In the genomic region with DNA sequence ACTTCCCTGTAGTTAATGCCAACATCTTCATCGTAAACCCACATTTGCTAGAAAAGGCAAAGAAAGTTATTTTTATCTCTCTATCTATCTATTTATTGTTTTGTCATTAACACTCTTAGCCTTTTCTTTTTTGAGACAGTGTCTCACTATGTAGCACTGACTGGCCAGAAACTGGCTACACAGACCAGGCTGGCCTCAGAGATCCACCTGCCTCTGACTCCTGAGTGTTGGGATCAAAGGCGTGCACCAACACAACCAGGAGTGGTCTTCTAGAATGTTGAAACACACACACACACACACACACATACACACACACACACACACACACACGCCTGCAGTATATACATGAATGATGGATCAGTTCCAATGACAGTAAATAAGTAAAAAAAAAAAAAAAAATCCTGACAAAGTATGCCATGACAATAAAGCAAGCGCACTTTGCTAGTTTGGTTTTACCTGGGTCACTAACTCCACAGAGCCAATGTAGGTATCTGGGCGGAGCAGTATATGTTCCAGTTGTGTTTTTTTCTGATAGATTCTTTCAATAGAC, we compare ENCODE assay signal across 10 mouse cellular contexts. TPM values are rescaled to one million over a fixed set of nuclear protein-coding genes. Genes with fewer than 3 reads are reported as not detected.
DNase-seq lines count a peak whose midpoint lies in the region; ATAC-seq and TF ChIP-seq lines count a peak whose summit lies in the region.
"Had no signal": no experiment of that assay in that cellular context is flagged by ENCODE, and none has a peak within 500 bp of the region (broad histone marks: within the 10 kb centered on the region; RNA-seq: fewer than 3 reads in every experiment).

No protein-coding gene starts in this region.

- no peaks in the 10 kb centered on the region for H3K27me3 ChIP-seq in heart, embryonic 16.5 days (ENCODE audit: control insufficient read depth, insufficient read depth, low read length)
- no peaks in the 10 kb centered on the region for H3K27me3 ChIP-seq in MEL (ENCODE audit: control insufficient read depth in 1 of 2, insufficient read depth in 2 of 2, low read length in 2 of 2)
- H3K27me3 ChIP-seq in hindbrain, embryonic 13.5 days: no peaks in the 10 kb centered on the region

- WGBS in heart, embryonic 16.5 days: 71% methylated on average over 5 of the region's 5 CpGs
- WGBS in hindbrain, embryonic 13.5 days: 84% methylated on average over 5 of the region's 5 CpGs
- WGBS in macrophage (ENCODE audit: missing documents): 74% methylated on average over 4 of the region's 5 CpGs

- TF ChIP-seq POLR2A in MEL (IDR thresholded peaks at IDR 0.05; ENCODE audit: control insufficient read depth in 1 of 2, insufficient read depth in 1 of 2, low read depth in 1 of 2, low read length in 2 of 2, poor library complexity in 1 of 2): no peak

- no peak for DNase-seq in heart, postnatal 4 days
- DNase-seq in MEL (ENCODE audit: low read depth, low spot score): no peak
- DNase-seq in urinary bladder, postnatal 36 days (ENCODE audit: low spot score in 2 of 2): no peak
- DNase-seq in spleen, adult 12 weeks (ENCODE audit: low spot score): no peak
- no peak for DNase-seq in gastrocnemius, postnatal 36 days
- DNase-seq: layer of hippocampus, postnatal 36 days; thymus, adult 18-20 months had no signal

- no peak for ATAC-seq in heart, embryonic 16.5 days (replicated peaks; ENCODE audit: extremely low read depth, insufficient read depth, low FRiP score)
- no peak for ATAC-seq in hindbrain, embryonic 13.5 days (ENCODE audit: low FRiP score)

- H3K9me3 ChIP-seq in heart, embryonic 16.5 days (replicated peaks; ENCODE audit: control insufficient read depth, low read length): no peaks in the 10 kb centered on the region
- no peaks in the 10 kb centered on the region for H3K9me3 ChIP-seq in MEL (replicated peaks; ENCODE audit: insufficient read depth, low read length)
- H3K9me3 ChIP-seq in hindbrain, embryonic 13.5 days: no peaks in the 10 kb centered on the region

- intact Hi-C loops in gastrocnemius, postnatal 36 days (cut with DNase I): no loop called here

- no peak for TF ChIP-seq CTCF in MEL (IDR thresholded peaks at IDR 0.05 in 2 of 3, conservative IDR thresholded peaks at IDR 0.05 in 1 of 3; ENCODE audit: control insufficient read depth in 1 of 3, insufficient read depth in 1 of 3, low read depth in 2 of 3, low read length in 3 of 3, poor library complexity in 1 of 3, severe bottlenecking in 1 of 3)

- TF ChIP-seq RAD21 in MEL (IDR thresholded peaks at IDR 0.05; ENCODE audit: low read depth, low read length): no peak

- H3K79me2 ChIP-seq in MEL (ENCODE audit: control insufficient read depth, insufficient read depth, low read length, poor library complexity) (peaks cover 42% of the 10 kb centered on the region), macrophage (ENCODE audit: inconsistent target) (peaks cover 65% of the 10 kb centered on the region)

- H3K4me3 ChIP-seq in heart, embryonic 16.5 days (ENCODE audit: low read length): peak overlapping the region; percentile 89
- H3K4me3 ChIP-seq in MEL (ENCODE audit: control insufficient read depth in 1 of 2, insufficient read depth in 1 of 2, low read depth in 2 of 2, low read length in 2 of 2) (peak overlapping the region; percentile 88 to 93), macrophage (ENCODE audit: inconsistent target) (peak overlapping the region; percentile 88)
- peak overlapping the region; percentile 66 for H3K4me3 ChIP-seq in hindbrain, embryonic 13.5 days

- peak overlapping the region; percentile 67 for H3K4me2 ChIP-seq in heart, embryonic 16.5 days (ENCODE audit: low read depth, low read length)
- H3K4me2 ChIP-seq in hindbrain, embryonic 13.5 days: peak overlapping the region; percentile 81

- H3K4me1 ChIP-seq in heart, embryonic 16.5 days (ENCODE audit: control insufficient read depth, insufficient read depth, low read length): peaks cover 17% of the 10 kb centered on the region
- peaks cover 0 to 11% of the 10 kb centered on the region in 2 experiments; a peak in 3 of 4 replicates for H3K4me1 ChIP-seq in MEL (ENCODE audit: control insufficient read depth in 1 of 2, insufficient read depth in 2 of 2, low read length in 2 of 2)
- peaks cover 16% of the 10 kb centered on the region for H3K4me1 ChIP-seq in hindbrain, embryonic 13.5 days (replicated peaks)

- TF ChIP-seq EP300 in MEL (IDR thresholded peaks at IDR 0.05; ENCODE audit: low read depth in 1 of 2, low read length in 2 of 2): no peak

- no peak overlapping the region for H3K27ac ChIP-seq in heart, embryonic 16.5 days (ENCODE audit: low read length)
- H3K27ac ChIP-seq in MEL (ENCODE audit: control insufficient read depth, low read depth, low read length) (no peak overlapping the region), macrophage (no peak overlapping the region)
- no peak overlapping the region for H3K27ac ChIP-seq in hindbrain, embryonic 13.5 days

- peak overlapping the region; percentile 87; the same call in 1 of the 2 replicates for H3K9ac ChIP-seq in heart, embryonic 16.5 days (ENCODE audit: low read length)
- peak overlapping the region; percentile 97 for H3K9ac ChIP-seq in MEL (ENCODE audit: control insufficient read depth, low read depth, low read length, poor library complexity, severe bottlenecking)
- no peak overlapping the region for H3K9ac ChIP-seq in hindbrain, embryonic 13.5 days

- peaks cover 23% of the 10 kb centered on the region for H3K36me3 ChIP-seq in heart, embryonic 16.5 days (ENCODE audit: control insufficient read depth, insufficient read depth)
- H3K36me3 ChIP-seq in MEL (ENCODE audit: control insufficient read depth in 1 of 2, insufficient read depth in 2 of 2, low read length in 2 of 2): peaks cover 46 to 50% of the 10 kb centered on the region in 2 experiments
- H3K36me3 ChIP-seq in hindbrain, embryonic 13.5 days: no peaks in the 10 kb centered on the region
- H3K36me3 ChIP-seq in macrophage (ENCODE audit: inconsistent target): no peaks in the 10 kb centered on the region

TF ChIP-seq in MEL, 35 proteins besides CTCF, POLR2A, EP300 and RAD21:
- TF ChIP-seq UBTF (IDR thresholded peaks at IDR 0.05; ENCODE audit: borderline replicate concordance, insufficient read depth, low read depth, low read length) (0 out of 2 replicates have a peak, but pooled peaks have one; percentile 17), USF1 (IDR thresholded peaks at IDR 0.05; ENCODE audit: low read depth, low read length) (no peak), MAZ (IDR thresholded peaks at IDR 0.05; ENCODE audit: low read depth, low read length) (0 out of 2 replicates have a peak, but pooled peaks have one; percentile 39), SIN3A (IDR thresholded peaks at IDR 0.05; ENCODE audit: low read length) (peak; percentile 53), ZNF384 (IDR thresholded peaks at IDR 0.05; ENCODE audit: low read depth, low read length) (peak; percentile 45; the same call in 1 of the 2 replicates), CHD2 (IDR thresholded peaks at IDR 0.05; ENCODE audit: low read length) (no peak), TBP (IDR thresholded peaks at IDR 0.05; ENCODE audit: low read depth, low read length) (0 out of 2 replicates have a peak, but pooled peaks have one; percentile 16)

RNA-seq across cellular contexts. Expression of a gene that starts 1.5 kb away (rescaled TPM):
- polyA plus RNA-seq in heart, embryonic 16.5 days (2015; fragmentation: Nextera tagmentation; extraction: Ambion mirVana): 162 and 179 TPM in 2 replicates
- 100 to 1,000 TPM; 174 to 191 TPM for total RNA-seq in heart, postnatal 4 days (2021)
- total RNA-seq in MEL (2012; rRNA removed): 443 and 477 TPM in 2 replicates
- polyA plus RNA-seq in MEL (2012; ENCODE audit: insufficient read depth in 1 of 2, insufficient read length in 2 of 2, low read depth in 1 of 2, low replicate concordance in 2 of 2, missing spikeins in 1 of 2) (100 to 1,000 TPM; 395 to 643 TPM), macrophage (2018) (5.8 to 44.5 TPM (median 27.0 TPM) in 3 replicates)
- 55.7 and 62.2 TPM in 2 replicates for polyA plus RNA-seq in hindbrain, embryonic 13.5 days (2015; fragmentation: Nextera tagmentation; extraction: Ambion mirVana)
- 10 to 100 TPM in 20 of 26 experiments, 1 to 10 TPM in 6; 3.9 to 89.6 (median 20.7) TPM for total RNA-seq in macrophage (2018; cell fraction: chromatin; rRNA removed)
- total RNA-seq in macrophage (2018; cell fraction: cytosol; rRNA removed): 10 to 100 TPM in 22 of 26 experiments, 1 to 10 TPM in 4; 7.9 to 28.0 (median 13.8) TPM
- total RNA-seq in macrophage (2018; cell fraction: nucleus; rRNA removed): 10 to 100 TPM in 22 of 26 experiments, 1 to 10 TPM in 4; 8.0 to 84.7 (median 15.3) TPM
- total RNA-seq in gastrocnemius, postnatal 36 days (2021): 1 to 10 TPM; 2.9 to 4.5 TPM

RNA-seq across cellular contexts. Expression of a gene that starts 18.6 kb away (rescaled TPM):
- 377 and 385 TPM in 2 replicates for polyA plus RNA-seq in heart, embryonic 16.5 days (2015; fragmentation: Nextera tagmentation; extraction: Ambion mirVana)
- 100 to 1,000 TPM; 204 to 217 TPM for total RNA-seq in heart, postnatal 4 days (2021)
- total RNA-seq in MEL (2012; rRNA removed): 89.8 and 94.4 TPM in 2 replicates
- polyA plus RNA-seq in MEL (2012; ENCODE audit: insufficient read depth in 1 of 2, insufficient read length in 2 of 2, low read depth in 1 of 2, low replicate concordance in 2 of 2, missing spikeins in 1 of 2) (100 to 1,000 TPM in 1 of 2 experiments, not detected in 1; 221 TPM), macrophage (2018) (50.8 to 246 TPM (median 226 TPM) in 3 replicates)
- polyA plus RNA-seq in hindbrain, embryonic 13.5 days (2015; fragmentation: Nextera tagmentation; extraction: Ambion mirVana): 194 and 196 TPM in 2 replicates
- total RNA-seq in macrophage (2018; cell fraction: chromatin; rRNA removed): 10 to 100 TPM in 13 of 26 experiments, 1 to 10 TPM in 13; 2.5 to 93.6 (median 10.5) TPM
- 100 to 1,000 TPM in 13 of 26 experiments, 10 to 100 TPM in 13; 17.4 to 207 (median 70.4) TPM for total RNA-seq in macrophage (2018; cell fraction: cytosol; rRNA removed)
- 100 to 1,000 TPM in 4 of 26 experiments, 10 to 100 TPM in 21, 1 to 10 TPM in 1; 8.7 to 248 (median 41.6) TPM for total RNA-seq in macrophage (2018; cell fraction: nucleus; rRNA removed)
- total RNA-seq in gastrocnemius, postnatal 36 days (2021): 10 to 100 TPM; 32.0 to 41.9 TPM

RNA-seq across cellular contexts. Expression of a gene that starts 39.6 kb away (rescaled TPM):
- 4.1 and 4.5 TPM in 2 replicates for polyA plus RNA-seq in heart, embryonic 16.5 days (2015; fragmentation: Nextera tagmentation; extraction: Ambion mirVana)
- 1 to 10 TPM; 2.0 to 2.5 TPM for total RNA-seq in heart, postnatal 4 days (2021)
- not detected in 2 replicates for total RNA-seq in MEL (2012; rRNA removed)
- polyA plus RNA-seq in MEL (2012; ENCODE audit: insufficient read depth in 1 of 2, insufficient read length in 2 of 2, low read depth in 1 of 2, low replicate concordance in 2 of 2, missing spikeins in 1 of 2) (not detected), macrophage (2018) (not detected in 3 replicates)
- polyA plus RNA-seq in hindbrain, embryonic 13.5 days (2015; fragmentation: Nextera tagmentation; extraction: Ambion mirVana): 1.5 and 1.6 TPM in 2 replicates
- total RNA-seq in macrophage (2018; cell fraction: chromatin; rRNA removed): not detected
- total RNA-seq in macrophage (2018; cell fraction: cytosol; rRNA removed): not detected
- total RNA-seq in macrophage (2018; cell fraction: nucleus; rRNA removed): not detected
- not detected for total RNA-seq in gastrocnemius, postnatal 36 days (2021)
